Mouse (Mus musculus): Measurements from ENCODE around the gene Wdr83os. TPM values are rescaled to one million over a fixed set of nuclear protein-coding genes. Genes with fewer than 3 reads are reported as not detected.
"Not testable (repeated sequence)": the region's sequence is repeated elsewhere in the genome, so short reads cannot be mapped to it uniquely, and the experiment has no call there.

The Wdr83os gene
- total RNA-seq, 2 experiments from 2014 or later = 23.1 to 37.7 TPM

- no peak for ATAC-seq (replicated peaks; ENCODE audit: low FRiP score, poor library complexity, severe bottlenecking)
These were observed 19.6 kb downstream of the Wdr83os start for GRCm38 (mm10) chr8:85100076-85100665.

GRCm38 (mm10) chr8:85113241-85113640, 32.7 kb downstream of the Wdr83os start:
- ATAC-seq (replicated peaks; ENCODE audit: low FRiP score, poor library complexity, severe bottlenecking) = no peak

GRCm38 (mm10) chr8:85115501-85115900, 35.0 kb downstream of the Wdr83os start:
- no peak for ATAC-seq (replicated peaks; ENCODE audit: low FRiP score, poor library complexity, severe bottlenecking)

- ATAC-seq (replicated peaks; ENCODE audit: low FRiP score, poor library complexity, severe bottlenecking) = no peak
These were observed 36.4 kb downstream of the Wdr83os start for GRCm38 (mm10) chr8:85116984-85117383.

GRCm38 (mm10) chr8:85119052-85119981, 38.8 kb downstream of the Wdr83os start:
- no peak for ATAC-seq (replicated peaks; ENCODE audit: low FRiP score, poor library complexity, severe bottlenecking)

- ATAC-seq (replicated peaks; ENCODE audit: low FRiP score, poor library complexity, severe bottlenecking) = not testable (repeated sequence)
These were observed 39.7 kb downstream of the Wdr83os start for GRCm38 (mm10) chr8:85120251-85120650.

GRCm38 (mm10) chr8:85122995-85123394, 42.5 kb downstream of the Wdr83os start, which contains the start of gene Zfp791:
TSS of gene Zfp791 (minus strand) at chr8:85123095.
- no peak for ATAC-seq (replicated peaks; ENCODE audit: low FRiP score, poor library complexity, severe bottlenecking)

- no peak for ATAC-seq (replicated peaks; ENCODE audit: low FRiP score, poor library complexity, severe bottlenecking)
These were observed 43.2 kb downstream of the Wdr83os start for GRCm38 (mm10) chr8:85123691-85124090.

Other genes starting within 250 kb of the Wdr83os start
- gene Gadd45gip1, start 249.2 kb upstream of the Wdr83os start, total RNA-seq (2015; ENCODE audit: low replicate concordance) = 6.7 and 7.6 TPM in 2 replicates
- gene Gadd45gip1, start 249.2 kb upstream of the Wdr83os start, total RNA-seq (2017; ENCODE audit: low replicate concordance) = 11.3 and 16.4 TPM in 2 replicates
- 273 and 355 TPM in 2 replicates for gene Rad23a, start 240.1 kb upstream of the Wdr83os start, total RNA-seq (2015; ENCODE audit: low replicate concordance)
- 296 and 306 TPM in 2 replicates for gene Rad23a, start 240.1 kb upstream of the Wdr83os start, total RNA-seq (2017; ENCODE audit: low replicate concordance)
- 261 and 337 TPM in 2 replicates for gene Calr, start 233.8 kb upstream of the Wdr83os start, total RNA-seq (2015; ENCODE audit: low replicate concordance)
- 660 and 677 TPM in 2 replicates for gene Calr, start 233.8 kb upstream of the Wdr83os start, total RNA-seq (2017; ENCODE audit: low replicate concordance)
- 11.2 and 19.7 TPM in 2 replicates for gene Farsa, start 223.8 kb upstream of the Wdr83os start, total RNA-seq (2015; ENCODE audit: low replicate concordance)
- 29.4 and 35.6 TPM in 2 replicates for gene Farsa, start 223.8 kb upstream of the Wdr83os start, total RNA-seq (2017; ENCODE audit: low replicate concordance)
- 65.2 and 133 TPM in 2 replicates for gene Syce2, start 208.6 kb upstream of the Wdr83os start, total RNA-seq (2015; ENCODE audit: low replicate concordance)
- gene Syce2, start 208.6 kb upstream of the Wdr83os start, total RNA-seq (2017; ENCODE audit: low replicate concordance) = 9.2 and 29.9 TPM in 2 replicates
- 16.9 and 36.9 TPM in 2 replicates for gene Gcdh, start 186.8 kb upstream of the Wdr83os start, total RNA-seq (2015; ENCODE audit: low replicate concordance)
- gene Gcdh, start 186.8 kb upstream of the Wdr83os start, total RNA-seq (2017; ENCODE audit: low replicate concordance) = 22.8 and 26.2 TPM in 2 replicates
- gene Klf1, start 178.8 kb upstream of the Wdr83os start, total RNA-seq (2015; ENCODE audit: low replicate concordance) = 262 and 325 TPM in 2 replicates
- gene Klf1, start 178.8 kb upstream of the Wdr83os start, total RNA-seq (2017; ENCODE audit: low replicate concordance) = 240 and 399 TPM in 2 replicates
- 32.7 and 33.2 TPM in 2 replicates for gene Dnase2a, start 172.2 kb upstream of the Wdr83os start, total RNA-seq (2015; ENCODE audit: low replicate concordance)
- gene Dnase2a, start 172.2 kb upstream of the Wdr83os start, total RNA-seq (2017; ENCODE audit: low replicate concordance) = 74.6 and 78.4 TPM in 2 replicates
- gene Mast1, start 143.4 kb upstream of the Wdr83os start, total RNA-seq (2015; ENCODE audit: low replicate concordance) = not detected in 2 replicates
- not detected in 2 replicates for gene Mast1, start 143.4 kb upstream of the Wdr83os start, total RNA-seq (2017; ENCODE audit: low replicate concordance)
- not detected in 2 replicates for gene Rtbdn, start 133.7 kb upstream of the Wdr83os start, total RNA-seq (2015; ENCODE audit: low replicate concordance)
- gene Rtbdn, start 133.7 kb upstream of the Wdr83os start, total RNA-seq (2017; ENCODE audit: low replicate concordance) = not detected in 2 replicates
- not detected in 2 replicates for gene Gm49661, start 111.3 kb upstream of the Wdr83os start, total RNA-seq (2015; ENCODE audit: low replicate concordance)
- not detected in 2 replicates for gene Gm49661, start 111.3 kb upstream of the Wdr83os start, total RNA-seq (2017; ENCODE audit: low replicate concordance)
- 2,168 and 2,598 TPM in 2 replicates for gene Prdx2, start 111.2 kb upstream of the Wdr83os start, total RNA-seq (2015; ENCODE audit: low replicate concordance)
- 2,812 and 2,913 TPM in 2 replicates for gene Prdx2, start 111.2 kb upstream of the Wdr83os start, total RNA-seq (2017; ENCODE audit: low replicate concordance)
- gene Rnaseh2a, start 111.0 kb upstream of the Wdr83os start, total RNA-seq (2015; ENCODE audit: low replicate concordance) = 82.6 and 141 TPM in 2 replicates
- 63.3 and 93.8 TPM in 2 replicates for gene Rnaseh2a, start 111.0 kb upstream of the Wdr83os start, total RNA-seq (2017; ENCODE audit: low replicate concordance)
- gene Junb, start 102.0 kb upstream of the Wdr83os start, total RNA-seq (2015; ENCODE audit: low replicate concordance) = 8.0 and 12.3 TPM in 2 replicates
- gene Junb, start 102.0 kb upstream of the Wdr83os start, total RNA-seq (2017; ENCODE audit: low replicate concordance) = 10.4 and 15.1 TPM in 2 replicates
- gene Hook2, start 90.1 kb upstream of the Wdr83os start, total RNA-seq (2015; ENCODE audit: low replicate concordance) = 0.42 and 0.72 TPM in 2 replicates
- gene Hook2, start 90.1 kb upstream of the Wdr83os start, total RNA-seq (2017; ENCODE audit: low replicate concordance) = 2.6 and 4.6 TPM in 2 replicates
- not detected in 2 replicates for gene Best2, start 66.2 kb upstream of the Wdr83os start, total RNA-seq (2015; ENCODE audit: low replicate concordance)
- not detected in 2 replicates for gene Best2, start 66.2 kb upstream of the Wdr83os start, total RNA-seq (2017; ENCODE audit: low replicate concordance)
- gene Asna1, start 55.5 kb upstream of the Wdr83os start, total RNA-seq (2015; ENCODE audit: low replicate concordance) = 42.8 and 69.2 TPM in 2 replicates
- 19.0 and 29.3 TPM in 2 replicates for gene Asna1, start 55.5 kb upstream of the Wdr83os start, total RNA-seq (2017; ENCODE audit: low replicate concordance)
- gene Trir, start 53.9 kb upstream of the Wdr83os start, total RNA-seq (2015; ENCODE audit: low replicate concordance) = 143 and 183 TPM in 2 replicates
- 140 and 476 TPM in 2 replicates for gene Trir, start 53.9 kb upstream of the Wdr83os start, total RNA-seq (2017; ENCODE audit: low replicate concordance)
- gene Tnpo2, start 43.8 kb upstream of the Wdr83os start, total RNA-seq (2015; ENCODE audit: low replicate concordance) = 24.9 and 35.6 TPM in 2 replicates
- gene Tnpo2, start 43.8 kb upstream of the Wdr83os start, total RNA-seq (2017; ENCODE audit: low replicate concordance) = 31.8 and 40.2 TPM in 2 replicates
- 4.3 and 10.5 TPM in 2 replicates for gene Fbxw9, start 20.7 kb upstream of the Wdr83os start, total RNA-seq (2015; ENCODE audit: low replicate concordance)
- 1.4 and 2.8 TPM in 2 replicates for gene Fbxw9, start 20.7 kb upstream of the Wdr83os start, total RNA-seq (2017; ENCODE audit: low replicate concordance)
- gene Gm5741, start 12.8 kb upstream of the Wdr83os start, total RNA-seq (2015; ENCODE audit: low replicate concordance) = not detected in 2 replicates
- not detected in 2 replicates for gene Gm5741, start 12.8 kb upstream of the Wdr83os start, total RNA-seq (2017; ENCODE audit: low replicate concordance)
- 13.4 and 15.9 TPM in 2 replicates for gene Dhps, start 9.0 kb upstream of the Wdr83os start, total RNA-seq (2015; ENCODE audit: low replicate concordance)
- gene Dhps, start 9.0 kb upstream of the Wdr83os start, total RNA-seq (2017; ENCODE audit: low replicate concordance) = 3.5 and 4.7 TPM in 2 replicates
- gene Wdr83, start 566 bp downstream of the Wdr83os start, total RNA-seq (2015; ENCODE audit: low replicate concordance) = 30.6 and 35.6 TPM in 2 replicates
- gene Wdr83, start 566 bp downstream of the Wdr83os start, total RNA-seq (2017; ENCODE audit: low replicate concordance) = 15.8 and 17.6 TPM in 2 replicates
- 19.8 and 34.4 TPM in 2 replicates for gene Man2b1, start 2.5 kb downstream of the Wdr83os start, total RNA-seq (2015; ENCODE audit: low replicate concordance)
- 7.0 and 13.2 TPM in 2 replicates for gene Man2b1, start 2.5 kb downstream of the Wdr83os start, total RNA-seq (2017; ENCODE audit: low replicate concordance)
- not detected in 2 replicates for gene Zfp791, start 42.4 kb downstream of the Wdr83os start, total RNA-seq (2015; ENCODE audit: low replicate concordance)
- gene Zfp791, start 42.4 kb downstream of the Wdr83os start, total RNA-seq (2017; ENCODE audit: low replicate concordance) = not detected in 2 replicates
- gene Cks1brt, start 71.2 kb downstream of the Wdr83os start, total RNA-seq (2015; ENCODE audit: low replicate concordance) = not detected in 2 replicates
- not detected in 2 replicates for gene Cks1brt, start 71.2 kb downstream of the Wdr83os start, total RNA-seq (2017; ENCODE audit: low replicate concordance)
- gene Olfr371, start 145.2 kb downstream of the Wdr83os start, total RNA-seq (2015; ENCODE audit: low replicate concordance) = not detected in 2 replicates
- gene Olfr371, start 145.2 kb downstream of the Wdr83os start, total RNA-seq (2017; ENCODE audit: low replicate concordance) = not detected in 2 replicates
- 132 and 186 TPM in 2 replicates for gene Orc6, start 218.9 kb downstream of the Wdr83os start, total RNA-seq (2015; ENCODE audit: low replicate concordance)
- 128 and 184 TPM in 2 replicates for gene Orc6, start 218.9 kb downstream of the Wdr83os start, total RNA-seq (2017; ENCODE audit: low replicate concordance)
- gene Vps35, start 219.1 kb downstream of the Wdr83os start, total RNA-seq (2015; ENCODE audit: low replicate concordance) = 89.0 and 125 TPM in 2 replicates
- gene Vps35, start 219.1 kb downstream of the Wdr83os start, total RNA-seq (2017; ENCODE audit: low replicate concordance) = 85.3 and 118 TPM in 2 replicates